Mouse (Mus musculus) small intestine, adult 2 months (tissue): Measurements from ENCODE around the gene Rasal3. TPM values are rescaled to one million over a fixed set of nuclear protein-coding genes. Genes with fewer than 3 reads are reported as not detected.
A peak's percentile ranks its signal among the peaks of the same experiment; 100 is the strongest.

Experiments
- H3K27ac ChIP-seq: fragments of 200-500 bp; 2 replicates; pipeline ENCODE4 v1.5.1; 2012; ENCODE audit warnings: low read depth, low read length, control low read depth, inconsistent platforms; ENCODE audit not compliant: insufficient read depth
- H3K27me3 ChIP-seq: fragments of 200-500 bp; 2 replicates; pipeline ENCODE4 v1.6.1; 2012; ENCODE audit warnings: mild to moderate bottlenecking, moderate library complexity, low read length, inconsistent platforms; ENCODE audit not compliant: control insufficient read depth, insufficient read depth
- H3K36me3 ChIP-seq: fragments of 200-500 bp; 2 replicates; pipeline ENCODE4 v1.6.1; 2012; ENCODE audit warnings: mild to moderate bottlenecking, low read length, control low read depth, inconsistent platforms; ENCODE audit not compliant: control insufficient read depth, insufficient read depth
- H3K4me1 ChIP-seq: fragments of 200-500 bp; 2 replicates; pipeline ENCODE4 v1.6.1; 2012; ENCODE audit warnings: low read length, inconsistent platforms, mixed read lengths; ENCODE audit not compliant: control insufficient read depth, insufficient read depth, insufficient read length
- H3K4me3 ChIP-seq: fragments of 200-500 bp; 2 replicates; pipeline ENCODE4 v1.5.1; 2012; ENCODE audit warnings: low read depth, mild to moderate bottlenecking, control low read depth, inconsistent platforms, low read length, moderate library complexity
- CTCF ChIP-seq: fragments of 200-500 bp; IDR thresholded peaks from 2 replicates; pipeline ENCODE4 v1.5.1; 2012; ENCODE audit warnings: low read depth, mild to moderate bottlenecking, control low read depth, inconsistent platforms, low read length, moderate library complexity, mixed read lengths; ENCODE audit not compliant: insufficient replicate concordance, insufficient read length; ENCODE audit errors: extremely low read depth
- POLR2A ChIP-seq: fragments of 200-500 bp; IDR thresholded peaks from 2 replicates; pipeline ENCODE4 v1.6.1; 2012; ENCODE audit warnings: low read depth, mild to moderate bottlenecking, control low read depth, inconsistent platforms, low read length, moderate library complexity
- WGBS: fragments of 180-500 bp; shearing (Covaris S2); methylation state at CpG from one replicate; pipeline ENCODE4 v1.1.7; 2018; 5-methylcytosine and 5-hydroxymethylcytosine counted together
- polyA plus RNA-seq: library from polyadenylated mRNA; depleted of rRNA; stranded (reverse); fragments of >200 nt; gene quantifications from 2 replicates; pipeline ENCODE4 v1.2.3, GENCODE M21; 2012; rRNA removed

The Rasal3 gene
- polyA plus RNA-seq, 1 experiment = 16.0 TPM

DNA sequence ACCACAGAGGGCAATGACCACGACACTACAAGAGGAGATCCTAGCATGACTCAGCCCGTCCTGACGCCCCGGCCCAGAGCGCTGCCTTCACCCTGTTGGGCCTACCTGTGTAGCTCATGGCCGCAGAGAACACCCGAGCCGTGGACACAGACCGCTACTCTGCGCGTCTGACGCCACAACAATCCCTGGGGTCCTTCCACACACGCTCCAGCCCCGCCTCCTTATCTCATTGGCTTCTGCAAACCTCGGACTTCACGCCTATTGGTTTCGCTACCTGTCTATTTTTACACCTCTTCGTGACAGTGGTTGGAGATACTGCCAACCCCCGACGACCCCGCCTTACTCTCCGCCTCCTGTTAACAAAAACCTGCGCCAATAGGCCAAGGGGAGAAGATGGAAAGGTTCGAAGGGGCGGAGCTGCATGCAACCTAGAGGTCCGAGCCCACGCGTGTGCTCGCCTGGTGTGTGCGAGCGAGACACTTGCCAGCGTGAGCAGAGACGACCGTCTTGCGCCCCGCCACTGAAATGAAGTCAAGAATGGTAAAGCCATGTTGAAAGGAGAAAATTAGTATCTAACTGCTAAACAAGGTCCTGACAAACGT, 52.9 kb downstream of the Rasal3 start, which contains the start of gene Akap8l:
Gene Akap8l (minus strand): TSS at position 226 of the 602 bp plus-strand sequence.
- H3K27ac ChIP-seq = peak within 1 kb of the TSS; percentile 60
- WGBS = under 1% methylated on average over 37 of the region's 37 CpGs
- peak within 1 kb of the TSS; percentile 90 for H3K4me3 ChIP-seq
- H3K27me3 ChIP-seq = no peaks in the 10 kb centered on the region
- no peaks in the 10 kb centered on the region for H3K4me1 ChIP-seq
- TF ChIP-seq POLR2A (peak; percentile 80), CTCF (no peak)
- peaks cover 13% of the 10 kb centered on the region for H3K36me3 ChIP-seq

DNA sequence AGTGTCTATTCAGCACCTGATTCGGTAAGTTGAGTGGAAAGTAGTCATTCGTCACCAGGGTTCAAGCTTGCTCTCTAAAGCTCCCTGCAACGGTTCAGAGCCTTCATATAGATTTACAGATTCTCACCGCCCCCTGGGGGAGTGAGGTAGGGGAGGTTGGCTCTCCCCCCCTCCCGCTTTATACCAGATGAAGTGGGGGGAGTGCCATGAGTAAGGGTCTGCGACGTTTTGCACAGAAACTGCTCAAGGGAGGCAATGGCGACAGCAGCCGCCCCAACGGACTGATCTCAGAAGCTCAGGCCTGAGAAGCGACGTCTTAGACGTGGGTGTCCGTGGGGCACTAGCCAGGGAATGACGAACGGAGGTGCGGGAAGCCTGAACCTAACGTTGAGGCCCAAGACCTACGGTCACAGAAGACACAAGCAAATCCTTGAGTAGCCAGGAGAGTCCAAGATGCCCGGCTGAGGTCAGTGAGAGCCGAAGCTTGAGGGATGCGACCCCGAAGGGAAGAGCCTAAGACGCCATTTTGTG, 53.5 kb downstream of the Rasal3 start:
- H3K27ac ChIP-seq = peak overlapping the region; percentile 60
- no peaks in the 10 kb centered on the region for H3K27me3 ChIP-seq
- 1% methylated on average over 24 of the region's 24 CpGs for WGBS

DNA sequence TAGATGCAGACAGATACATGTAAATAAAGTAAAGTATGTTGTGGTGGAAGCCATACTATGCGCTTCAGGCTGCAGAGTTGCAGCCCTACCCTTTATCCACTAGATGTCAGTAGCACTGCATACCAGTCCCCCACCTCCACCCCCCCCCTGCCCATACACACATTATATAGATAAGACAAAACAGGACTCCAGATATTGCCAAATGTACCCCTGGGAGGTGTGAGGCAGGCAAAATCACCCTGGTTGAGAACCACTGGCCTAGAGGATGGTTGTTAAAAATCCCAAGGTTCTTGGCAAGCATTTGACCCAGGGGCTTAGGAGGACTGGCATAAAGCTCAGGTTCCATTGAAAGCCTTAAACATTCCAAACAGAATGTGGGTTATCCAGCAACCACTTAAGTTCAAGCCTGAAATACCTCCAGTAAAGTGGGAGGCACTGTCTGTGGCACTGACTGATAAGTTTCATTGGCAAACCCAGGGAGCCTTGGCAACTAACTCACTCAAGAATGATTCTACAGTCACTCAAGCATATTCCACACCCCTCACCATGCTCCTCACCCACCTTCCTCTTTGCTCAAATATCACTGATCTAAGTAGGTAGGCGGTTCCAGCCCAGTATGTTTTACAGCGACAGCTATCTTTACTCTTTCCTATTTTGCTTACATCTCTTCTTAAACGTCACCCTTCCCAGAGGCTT, 54.2 kb downstream of the Rasal3 start:
- no peak overlapping the region for H3K27ac ChIP-seq
- H3K4me3 ChIP-seq = no peak overlapping the region
- H3K36me3 ChIP-seq = peaks cover 7% of the 10 kb centered on the region
- H3K27me3 ChIP-seq = no peaks in the 10 kb centered on the region
- 3% methylated on average over 4 of the region's 4 CpGs for WGBS
- TF ChIP-seq CTCF = peak; percentile 83; the same call in 1 of the 2 replicates
- TF ChIP-seq POLR2A = no peak
- H3K4me1 ChIP-seq = no peaks in the 10 kb centered on the region

More for the DNA sequence above, 53.5 kb downstream of the Rasal3 start:
- Histone ChIP-seq H3K4me1 (no peaks in the 10 kb centered on the region), H3K4me3 (peak overlapping the region; percentile 90), H3K36me3 (peaks cover 10% of the 10 kb centered on the region)
- TF ChIP-seq POLR2A (no peak; the same call in 1 of the 2 replicates), CTCF (no peak)

DNA sequence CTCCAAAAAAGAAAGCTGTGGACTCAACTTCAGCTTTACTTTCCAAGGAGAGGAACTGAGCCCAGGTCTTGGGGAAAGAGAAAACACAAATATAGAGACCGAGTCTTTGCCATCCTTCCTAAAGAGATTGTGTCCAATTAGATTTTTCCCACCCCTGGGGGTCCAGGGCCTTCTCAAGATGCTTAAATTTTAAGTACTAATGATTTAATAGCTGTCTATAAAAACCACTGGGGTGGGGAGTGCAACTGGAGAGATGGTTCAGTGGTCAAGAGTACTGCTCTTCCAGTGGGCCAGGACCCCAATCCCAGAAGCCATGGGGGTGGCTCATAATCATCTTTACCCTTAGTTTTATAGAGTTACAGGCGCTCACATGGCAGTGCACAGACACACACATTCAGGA, 55.0 kb downstream of the Rasal3 start:
- WGBS = 83% methylated on average over 2 of the region's 2 CpGs
- no peak for TF ChIP-seq CTCF
- no peak for TF ChIP-seq POLR2A
- Histone ChIP-seq H3K27ac (no peak overlapping the region), H3K27me3 (no peaks in the 10 kb centered on the region), H3K36me3 (peaks cover 6% of the 10 kb centered on the region), H3K4me1 (no peaks in the 10 kb centered on the region), H3K4me3 (no peak overlapping the region)

DNA sequence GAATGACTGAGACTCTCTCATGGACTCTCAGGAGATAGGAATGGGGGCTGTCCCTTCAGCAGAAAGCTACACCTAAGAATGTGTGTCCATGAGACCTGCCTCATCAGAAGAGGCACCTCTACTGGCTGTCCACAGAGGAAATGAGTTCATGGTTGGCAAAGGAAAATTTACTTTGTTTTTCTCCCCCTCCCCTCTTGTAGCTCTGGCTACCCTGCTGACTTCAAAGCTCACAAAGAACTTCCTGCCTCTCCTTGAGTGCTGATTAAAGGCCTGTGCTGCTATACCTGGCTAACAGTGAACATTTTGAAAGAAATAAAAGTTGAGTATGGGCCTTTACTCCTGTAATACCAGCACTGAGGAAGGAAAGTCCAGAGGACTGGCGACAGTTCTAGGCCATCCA, 62.3 kb downstream of the Rasal3 start:
- TF ChIP-seq POLR2A = no peak
- no peak for TF ChIP-seq CTCF
- 94% methylated on average over 1 of the region's 1 CpGs for WGBS
- no peaks in the 10 kb centered on the region for H3K27me3 ChIP-seq

More for the DNA sequence above, 62.3 kb downstream of the Rasal3 start:
- H3K27ac ChIP-seq = no peak overlapping the region
- peaks cover 19% of the 10 kb centered on the region for H3K36me3 ChIP-seq
- no peak overlapping the region for H3K4me3 ChIP-seq
- H3K4me1 ChIP-seq = peaks cover 3% of the 10 kb centered on the region

Other genes with a start within 250 kb of the Rasal3 start
- gene Notch3, start 236.7 kb downstream of the Rasal3 start, polyA plus RNA-seq = 6.1 and 8.3 TPM in 2 replicates
- 0.51 and 0.55 TPM in 2 replicates for gene Ephx3, start 214.0 kb downstream of the Rasal3 start, polyA plus RNA-seq
- 36.7 and 64.7 TPM in 2 replicates for gene Brd4, start 118.9 kb downstream of the Rasal3 start, polyA plus RNA-seq
- 23.5 and 28.6 TPM in 2 replicates for gene Akap8, start 82.3 kb downstream of the Rasal3 start, polyA plus RNA-seq
- gene Akap8l, start 53.0 kb downstream of the Rasal3 start, polyA plus RNA-seq = 42.3 and 83.7 TPM in 2 replicates
- 15.5 and 26.1 TPM in 2 replicates for gene Wiz, start 14.1 kb downstream of the Rasal3 start, polyA plus RNA-seq
- gene Pglyrp2, start 20.6 kb upstream of the Rasal3 start, polyA plus RNA-seq = 4.7 and 8.0 TPM in 2 replicates
- gene Cyp4f39, start 49.1 kb upstream of the Rasal3 start, polyA plus RNA-seq = 0.65 and 1.0 TPM in 2 replicates
- 2.3 and 2.5 TPM in 2 replicates for gene Cyp4f17, start 102.5 kb upstream of the Rasal3 start, polyA plus RNA-seq
- 69.4 and 140 TPM in 2 replicates for gene Cyp4f16, start 133.0 kb upstream of the Rasal3 start, polyA plus RNA-seq
- not detected in 2 replicates for gene Cyp4f37, start 217.7 kb upstream of the Rasal3 start, polyA plus RNA-seq